Mouse (Mus musculus) spleen, adult 18-20 months (tissue): ENCODE results near the gene Dmbx1.

Experiments
- DNase-seq, 2 experiments: peaks; one replicate each; pipeline ENCODE4 v3.0.0; 2022; ENCODE audit warnings: mixed read lengths in 2 of 2

Dmbx1 gene

DNA sequence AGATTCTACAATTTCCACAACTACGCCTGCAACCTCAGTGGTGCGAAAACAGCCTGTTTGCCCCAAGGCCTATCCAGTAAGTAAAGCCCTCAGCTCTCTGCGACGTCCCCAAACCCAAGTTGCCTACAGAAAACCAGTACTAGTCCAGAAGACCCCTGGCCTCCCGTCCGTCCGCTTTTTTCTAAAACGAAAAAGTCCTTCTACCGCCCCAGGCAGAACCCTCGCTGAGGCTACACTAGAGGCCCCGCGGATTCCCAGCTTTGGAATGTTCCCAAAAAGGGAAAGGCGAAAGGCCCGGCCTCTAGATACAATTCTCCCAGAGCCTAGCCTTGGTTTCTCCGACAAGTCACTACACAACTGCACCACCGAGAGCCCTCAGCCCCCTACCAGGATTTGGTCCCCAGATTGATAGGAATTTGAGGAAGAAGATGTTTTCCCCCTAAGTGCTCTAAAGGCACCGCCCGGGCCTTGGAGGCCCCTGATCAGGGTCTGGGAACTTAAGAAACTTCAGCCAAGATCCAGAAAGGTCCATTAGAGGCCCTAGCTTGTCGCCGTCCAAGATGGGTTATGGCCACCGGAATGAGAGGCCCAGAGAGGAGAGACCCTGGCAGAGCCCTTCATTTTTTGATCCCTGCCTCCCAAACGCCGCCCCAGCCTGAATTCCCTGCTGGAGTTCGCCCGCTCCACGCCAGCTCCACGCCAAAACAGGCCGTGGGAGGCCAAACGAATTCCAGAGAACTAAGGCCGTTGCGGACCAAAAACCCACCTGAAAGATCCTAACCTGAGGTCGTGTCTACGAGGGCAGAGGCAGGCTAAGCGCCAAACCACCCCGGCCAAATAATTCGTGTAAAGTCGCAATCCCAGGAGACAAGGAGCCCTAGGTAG lies 1.2 kb downstream of the Dmbx1 start:
- no peak for DNase-seq

DNA sequence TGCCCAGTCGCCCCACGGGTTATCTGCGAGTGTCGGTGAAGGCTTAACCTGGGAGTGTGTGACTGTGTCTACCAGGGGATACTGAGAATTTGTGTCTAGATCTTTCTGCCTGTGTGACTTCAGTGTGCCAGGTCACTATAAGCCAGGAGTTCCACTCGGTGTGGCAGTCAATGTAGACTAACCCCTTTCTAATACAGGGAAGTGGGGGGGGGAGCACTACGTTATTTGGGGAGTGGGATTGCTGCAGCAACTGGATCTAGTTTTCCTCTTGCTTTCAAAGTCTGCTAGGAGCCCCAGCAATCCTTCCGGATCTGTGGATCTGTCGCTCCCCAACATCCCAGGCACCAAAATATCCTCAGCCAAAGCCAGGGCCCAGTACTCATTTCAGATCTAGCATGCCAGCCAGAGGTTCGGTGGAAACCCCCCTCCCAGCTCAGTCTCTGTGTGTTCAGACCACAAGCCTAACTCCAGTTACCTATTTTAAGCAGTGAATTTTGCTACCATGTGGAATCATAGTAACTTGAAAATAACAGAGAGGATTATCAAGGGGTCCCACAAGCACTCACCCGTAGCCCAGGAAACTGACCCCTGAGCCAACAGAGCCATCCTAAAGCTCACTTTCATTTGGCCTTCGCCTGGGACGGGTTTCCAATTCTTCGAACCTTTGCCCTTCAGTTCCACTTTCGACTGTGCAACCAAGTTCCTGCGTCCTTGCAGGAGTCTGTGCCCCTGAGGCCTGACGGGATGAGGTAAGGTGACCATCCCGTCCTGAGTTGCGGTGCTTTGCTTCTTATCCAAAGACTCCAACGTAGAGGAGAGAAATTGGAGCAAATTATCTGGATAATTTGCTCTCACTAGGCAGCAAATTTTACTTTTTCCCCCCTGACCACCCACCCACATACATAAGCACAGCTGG lies 2.4 kb downstream of the Dmbx1 start:
- DNase-seq, result no peak

DNA sequence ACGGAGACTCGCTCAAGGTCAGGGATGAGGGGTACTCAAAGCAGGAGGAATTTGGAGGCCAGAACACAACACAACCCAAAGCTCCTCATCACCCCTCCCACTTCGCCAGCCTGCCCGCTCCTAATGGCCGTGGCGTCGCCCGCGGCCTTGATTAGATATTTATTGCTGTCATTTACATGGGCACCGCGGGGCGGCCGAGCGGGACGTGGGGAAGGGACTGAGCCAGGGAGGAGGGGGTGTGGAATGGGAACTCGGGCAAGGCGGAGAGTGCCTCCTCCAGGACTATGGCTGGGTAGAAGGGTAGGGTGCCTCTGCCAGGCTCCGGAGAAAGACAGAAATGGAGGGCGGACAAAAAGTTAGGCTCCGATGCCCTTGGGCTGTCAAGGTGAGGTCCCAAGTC lies 3.1 kb downstream of the Dmbx1 start:
- no peak for DNase-seq

DNA sequence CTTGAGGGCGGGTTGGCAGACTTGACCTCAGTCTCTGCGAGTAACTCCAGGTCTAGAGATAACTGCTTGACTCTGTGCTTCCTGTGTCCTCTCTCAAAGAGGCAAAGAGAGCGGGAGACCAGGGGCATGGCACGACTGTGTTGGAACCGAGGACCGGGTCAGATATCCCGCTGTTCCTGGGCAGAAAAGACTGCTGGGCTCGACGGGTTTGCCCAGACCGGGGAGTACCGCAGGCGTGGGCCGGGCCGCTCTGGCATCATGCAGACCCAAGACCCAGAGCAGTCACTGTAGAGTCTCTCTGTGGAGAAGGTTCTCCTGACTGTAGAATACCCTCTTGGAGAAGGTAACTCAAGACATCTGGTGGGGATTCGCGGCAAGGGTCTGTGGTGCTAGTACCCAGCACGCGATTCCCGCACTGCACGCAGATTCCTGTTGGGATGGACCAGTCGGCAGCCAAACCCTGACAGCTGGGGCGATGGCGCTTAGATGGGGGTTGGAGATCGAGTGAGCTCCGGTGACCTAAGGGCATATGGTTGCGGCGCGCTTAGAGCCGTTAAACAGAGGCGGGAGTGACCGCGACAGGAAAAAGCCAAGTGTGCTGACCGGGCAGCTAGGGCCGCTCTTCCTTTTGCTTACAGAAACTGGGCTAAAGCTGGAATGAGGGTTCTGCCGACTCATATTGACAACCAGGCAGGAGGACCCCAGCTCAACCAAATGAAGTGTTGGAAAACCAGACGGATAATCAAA lies 3.7 kb downstream of the Dmbx1 start:
- DNase-seq, result peak in 1 of 2 experiments; percentile 5

DNA sequence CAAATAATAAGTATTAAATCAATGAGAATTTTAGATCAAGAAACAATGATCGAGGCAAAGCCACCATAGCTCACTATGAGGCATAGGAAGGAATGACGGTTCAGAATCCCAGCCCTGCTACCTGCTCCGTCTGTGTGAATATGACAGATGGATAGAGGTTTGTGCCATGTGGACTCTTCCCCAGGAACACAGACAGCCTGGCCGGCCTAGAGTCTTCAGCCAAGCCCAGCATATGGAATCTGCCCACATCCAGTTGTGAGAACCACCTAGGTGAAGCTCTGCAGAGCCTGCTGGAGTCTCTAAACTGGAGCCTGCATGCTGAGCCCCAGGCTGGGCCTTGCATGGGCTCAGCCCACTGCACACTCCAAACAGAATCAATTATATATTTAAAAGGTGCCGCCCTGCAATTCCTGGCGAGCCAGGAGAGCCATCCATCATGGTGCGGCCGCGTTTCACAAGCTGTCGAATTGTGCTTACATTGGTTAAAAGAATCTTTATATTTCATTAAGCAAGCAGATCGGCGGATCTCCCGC lies 8.1 kb downstream of the Dmbx1 start:
- no peak for DNase-seq

DNA sequence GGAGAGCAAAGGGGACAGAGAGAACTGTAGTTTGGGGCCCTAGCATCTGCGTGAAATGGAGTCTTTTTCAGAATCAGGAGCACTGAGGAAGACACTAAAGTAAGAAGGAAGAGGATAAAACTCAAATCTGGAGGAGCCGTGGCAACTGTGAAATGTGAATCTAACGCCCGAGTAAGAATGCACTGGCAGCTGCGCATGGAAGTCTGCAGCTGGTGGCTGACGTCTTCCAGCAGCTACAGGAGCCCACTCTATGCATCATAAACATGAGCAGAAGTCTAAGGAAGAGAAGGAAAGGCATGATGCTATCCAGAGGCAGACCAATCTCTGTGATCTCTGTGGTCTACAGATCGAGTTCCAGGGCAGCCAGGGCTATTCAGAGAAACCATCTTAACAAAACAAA lies 12.1 kb downstream of the Dmbx1 start:
- no peak for DNase-seq

DNA sequence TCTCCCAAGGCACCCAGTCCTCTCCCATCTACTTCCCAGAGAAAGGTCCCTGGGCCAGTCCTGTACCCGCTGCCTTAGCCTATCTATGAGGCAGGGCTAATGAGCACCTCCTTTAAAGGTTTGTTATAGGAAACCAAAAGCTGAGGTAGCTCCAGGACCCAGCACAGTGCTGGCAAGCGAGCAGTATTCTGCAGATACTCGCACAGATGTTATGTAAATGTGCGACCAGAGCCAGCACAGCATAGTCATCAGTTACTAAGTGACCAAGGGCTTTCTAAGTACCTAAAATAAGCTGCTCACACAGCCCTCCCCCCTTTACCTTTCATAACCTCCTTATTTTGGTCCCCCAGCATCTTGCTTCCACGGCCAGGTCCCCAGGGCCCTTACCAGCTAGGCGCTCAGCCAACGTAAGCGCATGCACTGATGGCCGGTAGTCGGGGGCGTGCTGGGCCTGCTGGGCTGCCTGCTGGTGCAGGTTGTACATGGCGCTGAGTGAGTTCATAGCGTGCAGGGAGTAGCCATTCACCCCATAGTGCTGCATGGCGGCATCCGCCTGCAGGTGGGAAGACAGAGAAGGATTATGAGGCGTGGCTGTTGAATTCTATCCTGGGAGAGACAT lies 16.4 kb downstream of the Dmbx1 start:
- no peak for DNase-seq

DNA sequence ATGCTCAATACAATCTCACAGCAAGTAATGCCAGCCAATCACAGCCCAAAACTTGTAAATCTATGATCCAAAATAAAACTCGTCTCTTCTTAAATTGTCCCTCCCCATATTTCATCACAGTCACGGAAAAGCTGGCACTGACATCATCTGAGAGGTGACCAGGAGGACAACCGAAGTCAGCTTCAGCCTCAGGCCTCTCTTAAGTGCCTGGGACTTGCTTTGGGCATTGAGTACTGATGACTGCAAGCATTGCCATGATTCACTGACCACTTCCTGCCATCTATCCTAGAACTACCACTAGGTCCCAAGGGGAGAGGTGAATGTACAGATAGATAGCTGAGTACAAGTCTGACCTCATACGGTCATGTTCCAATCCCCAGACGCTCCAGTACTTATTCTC lies 17.0 kb downstream of the Dmbx1 start:
- no peak for DNase-seq

DNA sequence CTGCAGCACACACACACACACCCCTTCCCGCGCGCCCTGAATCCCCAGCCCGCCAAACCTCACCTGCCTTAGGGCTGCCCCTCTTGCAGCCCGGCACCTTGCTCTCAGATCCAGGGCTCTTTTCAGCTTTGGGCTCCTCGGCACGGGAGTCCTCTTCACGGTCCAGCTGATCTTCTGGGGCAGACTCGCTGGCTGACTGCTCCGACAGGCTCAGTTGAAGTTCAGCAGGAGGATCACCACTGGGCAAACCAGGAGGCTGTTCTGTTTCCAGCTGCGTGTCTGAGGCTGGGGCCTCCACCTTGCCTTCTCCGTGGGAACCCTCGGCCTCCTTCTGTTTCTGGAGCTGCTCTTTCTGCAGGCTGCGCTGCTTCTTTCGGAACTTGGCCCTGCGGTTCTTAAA lies 19.8 kb downstream of the Dmbx1 start:
- DNase-seq, result no peak

DNA sequence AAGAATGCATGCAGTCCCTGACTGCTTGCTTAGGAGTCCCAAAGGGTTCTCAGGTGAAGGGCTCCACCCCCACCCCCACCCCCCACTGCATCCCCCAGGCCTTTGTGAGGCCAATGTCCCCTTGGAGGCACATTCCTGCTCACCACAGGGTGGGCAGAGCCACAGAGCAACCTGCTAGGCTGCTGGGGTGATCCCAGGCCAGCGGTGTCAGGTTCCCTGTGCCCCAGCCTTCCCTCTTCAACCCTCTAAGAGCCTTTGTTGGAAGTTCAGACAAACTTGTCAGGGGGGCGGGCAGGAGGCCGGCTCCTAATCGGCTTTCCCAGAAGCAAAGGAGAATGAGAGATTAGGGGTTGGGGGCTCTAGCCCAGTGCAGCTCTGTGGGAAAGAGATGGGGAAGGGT lies 28.1 kb downstream of the Dmbx1 start:
- DNase-seq, result no peak

DNA sequence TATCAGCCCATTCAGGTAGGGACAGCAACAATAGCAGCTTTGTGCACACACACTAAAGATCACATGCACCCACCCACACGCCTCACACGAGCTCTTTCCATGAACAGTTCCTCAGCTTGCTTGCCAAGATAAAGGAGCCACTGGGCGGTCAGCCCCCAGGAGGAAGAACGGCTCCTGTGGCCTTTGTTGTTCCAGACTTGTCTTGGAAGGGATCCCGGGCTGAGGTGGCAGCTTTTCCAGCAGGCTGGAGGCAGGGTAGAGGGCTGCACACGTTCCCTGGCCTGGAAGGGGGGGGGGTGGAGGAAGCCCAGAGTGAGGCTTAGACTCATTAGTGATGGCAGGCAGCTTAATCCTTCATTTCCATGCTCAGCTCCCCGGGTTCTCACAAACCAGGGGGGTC lies 31.1 kb downstream of the Dmbx1 start:
- no peak for DNase-seq

DNA sequence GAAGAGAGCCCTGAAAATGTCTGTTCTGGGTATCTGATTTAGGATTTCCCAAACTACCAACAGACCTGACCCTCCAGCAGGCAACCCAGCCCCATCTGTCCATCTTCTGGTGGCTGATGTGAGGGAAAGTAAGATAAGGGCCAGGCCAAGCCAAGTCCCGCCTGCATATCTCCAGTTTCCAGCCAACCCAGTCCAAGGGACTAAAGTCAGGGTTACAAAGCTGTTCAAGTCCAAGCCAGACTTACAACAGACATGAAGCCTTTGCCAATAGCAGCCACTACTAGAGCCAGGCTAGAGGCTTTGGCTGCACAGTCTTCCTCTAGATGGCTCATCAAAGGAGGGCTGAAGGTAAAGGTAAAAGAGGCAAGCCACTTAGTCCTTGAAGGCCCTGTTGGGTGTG lies 31.7 kb downstream of the Dmbx1 start:
- no peak for DNase-seq

DNA sequence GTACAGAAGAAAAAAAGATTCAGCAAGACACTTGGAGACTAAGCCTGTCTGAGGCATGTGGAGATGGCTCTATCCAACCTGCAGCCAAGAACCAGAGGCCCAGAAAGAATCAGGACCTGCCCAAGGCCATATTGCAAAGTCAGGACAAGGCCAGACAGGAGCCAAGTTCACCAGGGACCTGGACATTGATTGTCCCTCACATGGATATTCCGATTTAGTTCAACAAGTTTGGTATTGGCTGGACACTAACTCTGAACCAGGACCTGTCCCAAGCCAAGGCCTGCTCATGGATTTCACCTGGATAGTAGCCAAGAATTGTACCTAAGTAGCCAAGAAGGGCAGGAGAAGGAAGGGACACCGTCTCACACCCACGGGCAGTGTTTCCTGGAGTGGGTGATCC lies 32.9 kb downstream of the Dmbx1 start:
- DNase-seq, result no peak

DNA sequence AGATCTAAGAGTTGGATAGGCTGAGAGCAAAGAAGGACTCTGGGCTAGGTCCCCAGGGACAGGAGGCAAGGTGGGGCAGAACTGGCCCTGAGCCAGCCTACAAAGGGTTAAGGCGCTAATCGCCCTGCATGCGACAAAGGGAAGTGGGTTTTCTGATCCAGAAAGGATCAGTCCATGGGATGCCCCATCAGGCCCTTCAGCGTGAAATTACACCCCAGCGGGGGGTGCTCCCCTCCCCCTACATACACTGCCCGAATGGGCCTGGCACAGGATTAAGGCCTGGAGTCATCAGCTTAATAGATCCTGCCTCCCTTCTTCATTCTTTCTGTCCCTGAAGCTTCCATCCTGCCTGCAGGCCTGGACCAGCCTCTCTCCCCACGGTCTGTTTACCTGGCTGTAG lies 34.0 kb downstream of the Dmbx1 start:
- DNase-seq, result no peak

DNA sequence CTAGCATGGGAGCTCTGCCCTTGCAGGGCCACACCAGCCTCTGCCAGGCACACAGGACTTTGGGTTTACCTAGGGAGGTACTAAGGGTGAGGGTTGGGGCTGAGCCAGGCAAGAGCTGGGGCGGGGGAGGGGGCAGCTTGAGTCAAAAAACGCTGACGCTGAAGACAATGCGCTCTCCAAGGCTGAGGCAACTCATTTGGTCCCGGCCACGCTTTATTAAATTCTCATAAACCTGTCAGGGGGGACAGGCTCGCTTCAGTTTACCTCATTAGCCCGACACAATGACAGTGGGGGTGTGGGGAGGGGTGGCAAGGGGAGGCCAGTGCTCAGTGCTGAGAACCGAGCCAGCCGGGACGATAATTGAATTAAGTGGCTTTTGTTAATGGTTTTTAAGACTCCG lies 35.4 kb downstream of the Dmbx1 start:
- no peak for DNase-seq

DNA sequence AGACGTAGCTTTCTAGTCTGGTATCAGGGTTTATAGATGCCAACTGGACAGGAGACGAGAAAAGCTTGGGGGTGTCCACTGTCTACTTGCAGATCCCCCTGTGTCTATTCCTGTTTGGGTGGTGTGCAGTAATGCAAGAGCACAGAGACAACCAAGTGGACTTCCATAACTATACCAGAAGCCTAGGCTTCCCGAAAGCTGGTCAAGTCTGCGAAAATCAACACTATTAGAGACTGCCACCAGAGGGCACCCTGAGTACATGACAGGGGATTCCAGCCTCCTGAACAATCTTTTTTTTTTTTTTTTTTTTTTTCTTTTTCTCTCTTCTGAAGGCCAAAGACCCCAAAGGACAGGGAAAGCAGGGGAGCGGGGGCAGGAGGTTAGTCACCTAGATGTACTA lies 36.9 kb downstream of the Dmbx1 start:
- peak; percentile 24 to 76 for DNase-seq

DNA sequence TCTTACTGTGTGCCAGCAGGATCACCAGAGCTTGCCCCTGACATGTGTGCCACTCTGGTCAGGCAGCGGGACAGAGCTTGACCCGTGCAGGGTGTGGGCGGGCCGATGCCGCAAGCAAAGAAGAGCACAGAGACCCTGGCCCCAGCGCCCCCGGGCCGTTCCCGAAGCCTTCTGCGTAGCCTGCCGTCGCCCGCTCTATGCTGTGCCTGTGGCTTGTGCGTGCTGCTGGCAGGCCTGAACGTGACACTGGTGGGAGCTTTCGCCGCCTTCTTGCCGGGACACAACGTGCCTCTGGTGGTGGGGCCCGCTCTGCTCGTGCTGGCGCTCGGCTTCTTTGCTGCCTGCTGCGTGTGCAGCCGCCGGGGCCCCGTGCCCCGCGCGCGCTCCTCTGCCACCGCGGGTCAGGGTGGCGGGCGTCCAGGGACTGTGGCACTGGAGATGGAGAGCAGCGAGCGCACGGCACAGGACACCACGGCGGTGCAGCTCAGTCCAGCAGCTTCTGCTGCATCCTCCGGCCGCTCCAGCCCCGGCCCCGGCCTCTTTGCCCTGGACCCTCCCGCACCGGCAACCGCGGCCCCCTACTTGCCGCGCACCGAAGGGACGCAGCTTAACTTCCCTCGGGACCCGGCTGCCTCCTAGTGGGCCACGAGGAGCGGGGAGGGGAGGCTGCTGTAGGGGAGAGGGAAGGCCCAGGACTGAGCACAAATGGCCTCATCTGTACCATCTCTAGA lies 41.7 kb downstream of the Dmbx1 start:
- DNase-seq, result no peak

DNA sequence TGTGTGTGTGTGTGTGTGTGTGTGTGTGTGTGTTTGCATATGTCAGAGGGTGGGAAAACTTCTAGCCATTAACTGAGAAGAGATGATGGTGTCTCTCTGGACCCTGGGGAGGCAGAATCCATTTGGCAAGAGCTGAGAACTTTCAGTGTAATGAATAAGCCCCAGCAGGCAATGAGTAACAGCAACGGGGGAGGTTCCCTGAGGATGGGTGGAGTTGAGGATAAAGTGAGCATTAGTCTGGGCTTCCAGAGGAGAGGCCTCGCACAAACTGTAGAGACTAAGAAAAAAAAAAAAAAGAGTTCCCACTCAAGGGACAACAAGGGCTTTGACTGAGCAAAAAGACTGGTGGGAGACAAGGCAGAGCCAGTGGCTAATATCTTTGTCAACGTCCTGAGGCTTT lies 45.4 kb downstream of the Dmbx1 start:
- no peak for DNase-seq

DNA sequence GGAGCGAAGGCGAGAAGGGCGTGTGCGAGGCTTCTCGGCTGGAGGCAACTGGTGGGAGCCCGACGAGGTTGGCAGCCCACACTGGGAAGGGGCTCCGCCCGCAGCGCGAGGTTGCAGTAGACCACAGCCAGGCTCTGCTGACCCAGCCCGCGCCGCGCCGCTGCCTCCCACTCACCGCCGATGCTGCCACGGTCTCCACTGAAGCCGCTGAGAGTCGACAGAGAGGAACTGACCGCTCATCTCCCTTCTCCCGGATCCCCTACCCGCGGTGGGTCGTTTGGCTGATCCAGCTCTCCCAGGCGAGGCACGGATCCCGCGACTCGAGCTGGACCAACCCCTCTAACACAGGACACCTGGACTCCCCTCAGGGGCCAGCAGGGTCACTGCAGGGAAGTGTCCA lies 49.2 kb downstream of the Dmbx1 start, which contains the start of gene 6430628N08Rik:
TSS of gene 6430628N08Rik (plus strand) at position 113 of the 400 bp plus-strand sequence.
- no peak for DNase-seq

DNA sequence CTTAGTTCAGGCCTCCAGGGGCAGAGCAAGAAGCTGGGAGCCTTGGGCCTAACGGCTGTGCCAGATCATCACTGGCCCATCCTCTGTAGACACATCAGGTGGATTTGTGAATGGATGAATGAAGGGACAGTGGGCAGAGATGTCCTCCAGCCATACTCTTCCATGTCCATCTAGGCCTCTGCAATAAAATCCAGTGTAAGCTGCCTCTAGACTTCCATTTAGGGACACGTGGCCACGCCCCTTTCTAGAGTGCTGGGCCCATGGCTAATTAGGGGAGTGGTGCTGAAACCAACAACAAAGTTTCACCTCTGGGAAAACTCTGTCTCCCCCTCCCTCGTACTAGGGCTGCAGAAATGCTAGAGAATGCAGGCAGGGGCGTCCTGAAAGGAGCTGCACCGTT lies 49.7 kb downstream of the Dmbx1 start:
- DNase-seq, result no peak

DNA sequence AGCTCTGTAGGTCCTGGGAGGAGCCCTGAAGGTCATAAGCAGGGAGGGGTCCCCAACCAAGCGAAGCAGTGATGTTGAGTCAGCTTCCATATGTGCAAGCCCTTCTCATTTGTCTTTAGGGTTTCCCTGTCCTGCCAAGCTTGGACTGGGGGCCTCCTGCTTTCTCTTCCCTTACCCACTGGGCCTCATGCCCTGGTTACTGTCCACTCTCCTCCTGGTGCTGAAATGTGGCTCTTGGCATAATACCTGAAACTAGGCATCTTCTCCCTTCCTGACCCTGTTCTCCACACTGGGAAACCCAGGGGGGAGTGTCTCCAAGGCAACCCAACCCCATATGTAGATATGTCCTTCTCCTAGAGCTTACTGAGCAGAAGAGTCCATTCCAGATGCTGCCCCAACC lies 52.9 kb downstream of the Dmbx1 start:
- DNase-seq, result no peak

DNA sequence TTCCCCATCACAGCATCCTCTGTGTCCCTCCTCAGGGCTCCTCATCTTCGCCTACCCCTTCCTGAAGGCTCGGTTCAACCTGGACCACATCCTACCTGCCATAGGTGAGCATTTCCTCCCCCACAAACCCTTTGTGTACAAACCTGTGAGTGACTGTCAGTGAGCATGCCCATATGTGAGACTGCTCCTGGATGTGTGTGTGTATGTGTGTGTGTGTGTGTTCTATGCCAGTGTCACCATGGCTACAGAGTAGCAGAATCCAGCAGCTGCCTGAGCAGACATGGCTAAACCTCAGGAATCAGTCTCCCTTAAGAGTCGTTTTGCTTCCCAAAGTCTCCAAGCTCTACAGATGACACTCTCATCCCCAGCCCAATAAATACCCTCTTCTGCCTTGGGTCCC lies 53.9 kb downstream of the Dmbx1 start:
- no peak for DNase-seq
